Mouse (Mus musculus) regulatory T cell (primary cell): ENCODE results near the gene Slc38a6.

Source experiments
- in situ Hi-C: fragments of 300-600 bp; cut with MboI, MseI; formaldehyde crosslinking; loops from one replicate; pipeline ENCODE4 v1.15.1; 2025; ENCODE audit warnings: high pct_unique_total_duplicates

Slc38a6 gene

DNA sequence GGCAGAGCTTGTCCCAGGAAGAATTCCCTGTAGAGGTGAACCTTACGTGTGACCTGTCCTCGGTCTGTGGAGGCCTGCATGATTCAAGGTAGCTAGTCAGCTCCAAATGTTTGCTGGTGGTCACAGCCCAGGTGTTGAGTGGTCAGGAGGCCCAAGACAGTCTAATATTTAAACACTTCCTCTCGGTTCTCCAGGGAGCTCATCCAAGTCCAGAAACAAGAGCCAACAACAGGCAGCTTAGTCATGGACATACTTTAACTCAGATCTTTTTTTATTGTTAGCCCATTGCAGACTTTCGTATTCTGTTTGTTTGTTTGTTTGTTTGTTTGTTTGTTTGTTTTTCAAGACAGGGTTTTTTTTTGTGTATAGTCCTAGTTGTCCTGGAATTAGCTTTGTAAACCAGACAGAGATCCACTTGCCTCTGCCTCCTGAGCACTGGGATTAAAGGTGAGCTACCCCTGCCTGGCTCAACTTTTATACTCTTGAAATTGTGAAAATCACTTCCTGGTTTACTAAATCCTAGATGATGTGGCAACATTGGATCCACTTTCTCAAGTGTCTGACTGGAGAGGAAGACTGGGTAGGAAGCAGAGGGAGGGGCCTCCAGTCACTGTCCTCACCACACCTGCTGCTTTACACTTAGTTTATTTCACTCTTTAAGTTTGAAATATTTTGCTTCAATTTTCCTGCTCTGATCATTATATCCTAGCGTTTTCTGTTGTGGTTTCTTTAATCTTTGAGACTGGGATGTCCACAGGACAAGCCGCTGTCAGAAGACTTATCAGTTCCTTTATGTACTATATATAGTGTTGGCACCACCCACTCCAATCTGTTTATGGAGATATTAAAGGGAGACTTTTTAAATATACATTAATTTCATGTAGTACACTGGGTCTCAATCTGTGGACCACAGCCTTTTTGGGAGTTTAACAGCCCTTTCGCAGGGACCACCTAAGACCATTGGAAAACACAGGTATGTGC, 31.4 kb downstream of the Slc38a6 start:
- in situ Hi-C loops: no loop called here

DNA sequence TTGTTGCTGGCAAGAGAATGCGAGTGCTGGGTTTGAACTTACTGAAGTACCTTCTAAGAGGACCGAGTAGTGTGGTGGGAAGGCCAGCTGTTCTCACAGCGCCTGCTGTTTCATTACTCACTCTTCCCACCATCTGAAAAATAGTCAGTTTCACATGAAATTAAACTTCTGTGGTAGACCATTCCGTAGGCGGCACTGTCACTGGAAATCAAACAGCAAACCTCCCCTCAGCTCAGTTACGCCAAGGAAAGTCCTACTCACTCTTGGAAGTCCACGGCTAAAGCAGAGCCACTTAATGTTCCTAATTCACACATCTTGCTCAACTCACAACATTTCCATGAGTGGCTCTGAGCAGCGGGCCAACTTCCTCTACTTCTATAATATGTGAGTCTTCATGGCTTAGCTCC, 37.6 kb downstream of the Slc38a6 start:
- in situ Hi-C loops: no loop called here

- in situ Hi-C loops: no loop called here
Measured at GRCm38 (mm10) chr12:73324742-73325141, 38.2 kb downstream of the Slc38a6 start.

- in situ Hi-C loops: no loop called here
Measured at GRCm38 (mm10) chr12:73325181-73325580, 38.6 kb downstream of the Slc38a6 start.

GRCm38 (mm10) chr12:73325617-73326016, 39.0 kb downstream of the Slc38a6 start:
- in situ Hi-C loops: no loop called here

- in situ Hi-C loops: no loop called here
Measured at GRCm38 (mm10) chr12:73327381-73327780, 40.8 kb downstream of the Slc38a6 start.

- in situ Hi-C loops: no loop called here
Measured at GRCm38 (mm10) chr12:73328448-73329167, 42.0 kb downstream of the Slc38a6 start.

- in situ Hi-C loops: no loop called here
Measured at GRCm38 (mm10) chr12:73330236-73330635, 43.7 kb downstream of the Slc38a6 start.

GRCm38 (mm10) chr12:73332701-73333100, 46.1 kb downstream of the Slc38a6 start:
- in situ Hi-C loops: no loop called here

DNA sequence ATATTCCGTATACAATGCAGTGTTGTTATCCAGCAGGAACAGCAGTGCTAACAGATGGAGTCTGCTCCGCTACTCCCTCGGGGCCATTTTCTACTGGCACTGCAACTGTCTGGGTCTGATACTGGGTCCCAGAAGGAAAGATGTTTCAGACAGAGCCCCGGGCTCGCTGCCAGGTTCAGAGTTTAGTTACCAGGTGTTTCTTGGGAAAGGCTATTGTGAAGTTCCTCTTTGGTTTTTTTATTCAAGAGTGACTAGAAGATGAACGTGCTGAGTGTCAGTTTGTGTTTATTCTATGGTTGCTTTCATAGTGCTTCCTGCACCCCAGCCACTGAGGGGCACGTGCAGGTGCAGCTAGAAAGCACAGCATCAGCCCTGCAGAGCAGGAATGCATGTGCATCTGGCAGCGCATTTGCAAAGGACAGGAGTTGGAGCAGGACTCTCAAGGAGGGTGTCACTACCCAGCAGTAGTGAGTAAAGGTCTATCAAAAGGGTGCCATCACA, 47.5 kb downstream of the Slc38a6 start:
- in situ Hi-C loops: no loop called here

- in situ Hi-C loops: no loop called here
Measured at GRCm38 (mm10) chr12:73337127-73337526, 50.5 kb downstream of the Slc38a6 start.

GRCm38 (mm10) chr12:73340642-73341293, 54.2 kb downstream of the Slc38a6 start:
- in situ Hi-C loops: no loop called here

DNA sequence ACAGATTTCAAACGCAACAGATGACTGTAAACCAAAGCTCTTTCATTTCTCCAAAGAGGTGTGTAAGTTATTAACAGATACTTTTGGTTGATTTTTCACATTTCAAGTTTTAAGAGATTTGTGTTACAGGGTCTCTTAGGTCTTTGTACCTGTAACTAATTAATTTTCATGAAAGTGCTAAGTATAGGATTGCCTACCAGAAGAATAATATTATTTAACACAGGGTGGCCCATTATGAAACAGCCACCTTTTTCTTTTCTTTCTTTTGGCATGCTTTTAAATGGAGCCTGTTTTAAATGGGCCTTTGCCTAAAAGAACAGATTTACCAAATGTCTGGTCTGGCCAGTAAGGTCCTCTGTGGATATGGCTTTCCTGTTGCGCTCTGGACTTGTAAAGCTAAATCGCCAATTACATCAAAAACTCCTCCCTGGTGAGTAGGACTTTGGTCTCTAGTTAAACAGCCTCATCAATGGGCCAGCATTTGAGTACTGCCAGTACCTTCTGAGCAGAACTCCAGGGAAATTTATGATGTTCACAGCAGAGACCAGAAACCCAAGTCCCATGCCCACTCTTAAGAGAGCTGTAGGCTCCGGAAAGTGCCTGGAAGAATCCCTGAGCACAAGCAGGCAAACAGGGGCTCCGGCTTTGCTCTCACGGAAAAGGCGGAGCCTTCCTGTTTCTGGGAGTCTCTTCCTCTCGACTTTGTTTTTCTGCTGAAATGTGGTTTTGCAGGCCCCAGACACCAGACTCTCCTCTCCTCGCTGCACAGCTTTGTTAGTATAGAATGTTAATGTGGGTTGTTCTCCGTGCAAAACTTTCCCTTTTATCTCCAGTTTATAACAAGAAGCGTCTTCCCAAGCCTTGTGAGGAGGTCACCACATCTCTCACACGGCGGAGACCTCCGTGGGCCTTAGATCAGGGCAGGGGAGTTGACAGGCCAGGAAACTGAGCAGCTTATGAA, 55.4 kb downstream of the Slc38a6 start:
- in situ Hi-C loops: no loop called here

GRCm38 (mm10) chr12:73344300-73344699, 57.7 kb downstream of the Slc38a6 start:
- in situ Hi-C loops: no loop called here

- in situ Hi-C loops: loop anchor here (5.0 kb wide), 1 partner anchor 47 kb away; no protein-coding TSS in a partner anchor
Measured at GRCm38 (mm10) chr12:73345157-73345556, 58.6 kb downstream of the Slc38a6 start.

GRCm38 (mm10) chr12:73347202-73347601, 60.6 kb downstream of the Slc38a6 start:
- in situ Hi-C loops: loop anchor here (5.0 kb wide), 1 partner anchor 45 kb away; no protein-coding TSS in a partner anchor

- in situ Hi-C loops: loop anchor here (10.0 kb wide), 1 partner anchor 1256 kb away; no protein-coding TSS in a partner anchor
Measured at GRCm38 (mm10) chr12:73350466-73350865, 63.9 kb downstream of the Slc38a6 start.

GRCm38 (mm10) chr12:73350982-73351381, 64.4 kb downstream of the Slc38a6 start:
- in situ Hi-C loops: loop anchor here (10.0 kb wide), 1 partner anchor 1256 kb away; no protein-coding TSS in a partner anchor

DNA sequence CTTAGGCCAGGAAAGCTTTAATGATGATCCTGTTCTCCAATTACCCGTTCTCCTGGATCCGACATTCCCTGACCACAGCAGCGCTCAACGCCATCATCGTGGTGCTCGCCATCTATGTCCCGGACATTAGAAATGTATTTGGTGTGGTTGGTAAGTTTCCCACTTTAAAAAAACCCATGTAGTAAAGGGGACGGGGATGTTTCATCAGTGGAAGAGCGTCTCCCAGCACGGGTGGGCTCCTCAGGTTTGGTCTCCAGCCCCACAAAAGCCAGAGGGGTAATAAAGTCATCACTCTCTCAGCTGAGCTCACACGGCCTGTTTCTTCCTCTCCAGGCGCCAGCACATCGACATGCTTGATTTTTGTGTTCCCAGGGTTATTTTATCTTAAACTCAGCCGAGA, 65.2 kb downstream of the Slc38a6 start:
- in situ Hi-C loops: loop anchor here (10.0 kb wide), 1 partner anchor 1257 kb away; no protein-coding TSS in a partner anchor

GRCm38 (mm10) chr12:73353362-73353761, 66.8 kb downstream of the Slc38a6 start:
- in situ Hi-C loops: loop anchor here (10.0 kb wide), 1 partner anchor 1259 kb away; no protein-coding TSS in a partner anchor
